In the genomic region with DNA sequence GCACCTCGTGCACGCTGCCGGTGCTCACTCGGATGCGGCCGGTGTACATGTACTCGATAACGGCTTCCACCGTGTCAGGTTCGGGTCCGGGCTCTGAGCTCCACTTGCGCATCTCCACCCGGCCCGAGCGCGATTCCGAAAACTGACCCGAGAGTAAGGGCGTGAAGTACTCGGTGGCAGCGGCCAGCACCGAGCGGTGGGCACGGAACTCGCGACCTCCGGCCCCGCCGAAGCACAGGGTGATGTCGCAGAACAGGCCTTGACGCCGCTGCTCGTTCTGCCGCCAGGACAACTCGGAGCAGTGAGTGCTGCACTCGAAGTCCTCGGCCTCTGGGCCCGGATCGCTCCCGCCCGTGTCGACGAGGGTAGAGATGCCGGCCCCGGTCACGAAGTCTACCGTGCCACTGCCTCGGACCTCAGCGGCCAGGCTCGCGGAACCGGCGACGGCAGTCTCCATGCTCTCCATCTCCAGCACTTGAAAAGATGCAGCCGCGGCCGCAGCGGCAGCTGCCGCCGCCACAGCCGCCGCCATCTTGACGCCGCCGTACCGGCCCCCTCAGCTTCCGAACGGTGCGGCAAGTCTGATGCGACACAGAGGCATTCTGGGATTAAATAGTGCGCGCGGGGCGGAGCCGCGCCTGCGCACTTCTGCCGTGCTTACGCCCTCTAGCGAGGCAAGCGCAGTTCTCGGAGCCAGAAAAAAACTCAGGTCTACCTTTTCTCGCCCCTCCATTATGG, we compare ENCODE assay signal across 7 mouse cellular contexts. TPM values are rescaled to one million over a fixed set of nuclear protein-coding genes. Genes with fewer than 3 reads are reported as not detected.
DNase-seq lines count a peak whose midpoint lies in the region; ATAC-seq and TF ChIP-seq lines count a peak whose summit lies in the region.

A gene (minus strand): TSS at position 545 of the 738 bp plus-strand sequence.

- peaks cover 16% of the 10 kb centered on the region for H3K36me3 ChIP-seq in embryonic facial prominence, embryonic 12.5 days
- H3K36me3 ChIP-seq in kidney, adult 2 months (ENCODE audit: control insufficient read depth, insufficient read depth, low read length): peaks cover 1% of the 10 kb centered on the region; the same call in 1 of the 2 replicates
- peaks cover 23% of the 10 kb centered on the region for H3K36me3 ChIP-seq in limb, embryonic 12.5 days
- H3K36me3 ChIP-seq in midbrain, embryonic 15.5 days (replicated peaks): peaks cover 13% of the 10 kb centered on the region; the same call in 1 of the 2 replicates
- H3K36me3 ChIP-seq in spleen, adult 2 months (ENCODE audit: control insufficient read depth, insufficient read depth, low read length): peaks cover 6% of the 10 kb centered on the region

- H3K9ac ChIP-seq in embryonic facial prominence, embryonic 12.5 days: peak within 1 kb of the TSS; percentile 93
- H3K9ac ChIP-seq in limb, embryonic 12.5 days (replicated peaks): peak within 1 kb of the TSS; percentile 94
- H3K9ac ChIP-seq in midbrain, embryonic 15.5 days: peak within 1 kb of the TSS; percentile 95

- peak; percentile 95 for TF ChIP-seq POLR2A in kidney, adult 2 months (IDR thresholded peaks at IDR 0.05; ENCODE audit: low read depth, low read length)
- peak; percentile 84 for TF ChIP-seq POLR2A in spleen, adult 2 months (IDR thresholded peaks at IDR 0.05; ENCODE audit: low read depth, low read length)

- TF ChIP-seq CTCF in kidney, adult 2 months (conservative IDR thresholded peaks at IDR 0.05; ENCODE audit: insufficient read depth, insufficient read length, low read depth, low read length): peak; percentile 79
- TF ChIP-seq CTCF in spleen, adult 2 months (IDR thresholded peaks at IDR 0.05; ENCODE audit: extremely low read depth, insufficient read depth, insufficient read length, insufficient replicate concordance): peak; percentile 79

- peak; percentile 70; the same call in 1 of the 2 replicates for ATAC-seq in embryonic facial prominence, embryonic 12.5 days (ENCODE audit: insufficient number of reproducible peaks, insufficient read depth, low FRiP score, low TSS enrichment)
- ATAC-seq in limb, embryonic 12.5 days (ENCODE audit: insufficient number of reproducible peaks, insufficient read depth, low FRiP score, low TSS enrichment, low read depth): peak; percentile 79
- ATAC-seq in midbrain, embryonic 15.5 days (replicated peaks): peak; percentile 92

- H3K4me1 ChIP-seq in embryonic facial prominence, embryonic 12.5 days: peaks cover 16% of the 10 kb centered on the region
- peaks cover 12% of the 10 kb centered on the region; the same call in 1 of the 2 replicates for H3K4me1 ChIP-seq in kidney, adult 2 months (ENCODE audit: control insufficient read depth, insufficient read depth, low read length)
- H3K4me1 ChIP-seq in limb, embryonic 12.5 days (replicated peaks): peaks cover 20% of the 10 kb centered on the region
- H3K4me1 ChIP-seq in midbrain, embryonic 15.5 days: peaks cover 30% of the 10 kb centered on the region
- peaks cover 5% of the 10 kb centered on the region; the same call in 1 of the 2 replicates for H3K4me1 ChIP-seq in spleen, adult 2 months (ENCODE audit: control insufficient read depth, insufficient read depth, insufficient read length)

- peak within 1 kb of the TSS; percentile 97 for H3K4me3 ChIP-seq in embryonic facial prominence, embryonic 12.5 days
- H3K4me3 ChIP-seq in kidney, adult 2 months (ENCODE audit: insufficient read depth, low read depth, low read length): peak within 1 kb of the TSS; percentile 98
- peak within 1 kb of the TSS; percentile 93 for H3K4me3 ChIP-seq in limb, embryonic 12.5 days (replicated peaks)
- peak within 1 kb of the TSS; percentile 99 for H3K4me3 ChIP-seq in midbrain, embryonic 15.5 days
- H3K4me3 ChIP-seq in spleen, adult 2 months (ENCODE audit: extremely low read depth, insufficient read depth, insufficient read length): peak within 1 kb of the TSS; percentile 97

- peak within 1 kb of the TSS; percentile 77 for H3K27ac ChIP-seq in embryonic facial prominence, embryonic 12.5 days
- H3K27ac ChIP-seq in kidney, adult 2 months (ENCODE audit: insufficient read depth, low read depth, low read length): peak within 1 kb of the TSS; percentile 29
- peak within 1 kb of the TSS; percentile 77 for H3K27ac ChIP-seq in limb, embryonic 12.5 days
- H3K27ac ChIP-seq in midbrain, embryonic 15.5 days: peak within 1 kb of the TSS; percentile 93
- peak within 1 kb of the TSS; percentile 54 for H3K27ac ChIP-seq in spleen, adult 2 months (ENCODE audit: insufficient read depth, low read length)

- peak; percentile 90 for DNase-seq in adrenal gland, postnatal 25 days
- DNase-seq in heart, adult 18-20 months: peak; percentile 93 to 94
- DNase-seq in kidney, adult 2 months: peak; percentile 93
- DNase-seq in spleen, adult 2 months (ENCODE audit: low read depth in 1 of 2, low spot score in 2 of 2): peak; percentile 82 to 85

- H3K27me3 ChIP-seq in embryonic facial prominence, embryonic 12.5 days: no peaks in the 10 kb centered on the region
- no peaks in the 10 kb centered on the region for H3K27me3 ChIP-seq in kidney, adult 2 months (replicated peaks; ENCODE audit: control insufficient read depth, insufficient read depth, low read length)
- H3K27me3 ChIP-seq in limb, embryonic 12.5 days: no peaks in the 10 kb centered on the region
- H3K27me3 ChIP-seq in midbrain, embryonic 15.5 days (replicated peaks): no peaks in the 10 kb centered on the region
- no peaks in the 10 kb centered on the region for H3K27me3 ChIP-seq in spleen, adult 2 months (ENCODE audit: control insufficient read depth, insufficient read depth, low read length)

- H3K9me3 ChIP-seq in embryonic facial prominence, embryonic 12.5 days: no peaks in the 10 kb centered on the region
- no peaks in the 10 kb centered on the region for H3K9me3 ChIP-seq in limb, embryonic 12.5 days
- H3K9me3 ChIP-seq in midbrain, embryonic 15.5 days: no peaks in the 10 kb centered on the region

- peak within 1 kb of the TSS; percentile 94 for H3K4me2 ChIP-seq in embryonic facial prominence, embryonic 12.5 days (replicated peaks)
- peak within 1 kb of the TSS; percentile 90 for H3K4me2 ChIP-seq in limb, embryonic 12.5 days
- peak within 1 kb of the TSS; percentile 64 for H3K4me2 ChIP-seq in midbrain, embryonic 15.5 days

- under 1% methylated on average over 83 of the region's 83 CpGs for WGBS in embryonic facial prominence, embryonic 12.5 days
- WGBS in kidney, adult 2 months: under 1% methylated on average over 83 of the region's 83 CpGs
- under 1% methylated on average over 83 of the region's 83 CpGs for whole genome bisulfite sequencing in limb, embryonic 12.5 days
- under 1% methylated on average over 83 of the region's 83 CpGs for WGBS in midbrain, embryonic 15.5 days
- under 1% methylated on average over 83 of the region's 83 CpGs for WGBS in spleen, adult 2 months

RNA-seq across cellular contexts. Expression of the gene that starts here (rescaled TPM):
- 55.1 and 62.2 TPM in 2 replicates for total RNA-seq in adrenal gland, postnatal 25 days (2021)
- 12.7 and 13.4 TPM in 2 replicates for polyA plus RNA-seq in embryonic facial prominence, embryonic 12.5 days (2016; fragmentation: Nextera tagmentation; extraction: Ambion mirVana)
- total RNA-seq in heart, adult 18-20 months (2021): 1 to 10 TPM; 7.2 to 7.7 TPM
- polyA plus RNA-seq in kidney, adult 2 months (2012; rRNA removed): 2.3 and 3.3 TPM in 2 replicates
- 14.1 and 15.4 TPM in 2 replicates for polyA plus RNA-seq in limb, embryonic 12.5 days (2016; fragmentation: Nextera tagmentation; extraction: Ambion mirVana)
- polyA plus RNA-seq in midbrain, embryonic 15.5 days (2015; fragmentation: Nextera tagmentation; extraction: Ambion mirVana): 12.4 and 12.8 TPM in 2 replicates
- polyA plus RNA-seq in spleen, adult 2 months (2012; rRNA removed): 2.6 and 4.2 TPM in 2 replicates

Comparison
In these comparisons a context has a peak if more than half of its experiments do, and no peak if none do; other contexts are left out.
1. Peak in every context shown above with its lines: DNase-seq, ATAC-seq, H3K4me3 ChIP-seq and H3K27ac ChIP-seq.
2. H3K27ac ChIP-seq: peak in every context shown above with its lines; median percentile 93 in midbrain, embryonic 15.5 days; 77 in embryonic facial prominence, embryonic 12.5 days; 77 in limb, embryonic 12.5 days; 54 in spleen, adult 2 months; 29 in kidney, adult 2 months.